Mouse (Mus musculus) megakaryocyte, embryonic 14.5 days (primary cell): ENCODE measurements around the gene Olfr689.

Experiments
- FLI1 ChIP-seq: IDR thresholded peaks from 2 replicates; pipeline ENCODE4 v1.6.1; 2012; ENCODE audit warnings: low read length, inconsistent platforms, mixed read lengths
- GATA1 ChIP-seq: IDR thresholded peaks from 3 replicates; pipeline ENCODE4 v1.6.1; 2012; ENCODE audit warnings: mixed read lengths, low read length, inconsistent platforms, borderline replicate concordance

DNA sequence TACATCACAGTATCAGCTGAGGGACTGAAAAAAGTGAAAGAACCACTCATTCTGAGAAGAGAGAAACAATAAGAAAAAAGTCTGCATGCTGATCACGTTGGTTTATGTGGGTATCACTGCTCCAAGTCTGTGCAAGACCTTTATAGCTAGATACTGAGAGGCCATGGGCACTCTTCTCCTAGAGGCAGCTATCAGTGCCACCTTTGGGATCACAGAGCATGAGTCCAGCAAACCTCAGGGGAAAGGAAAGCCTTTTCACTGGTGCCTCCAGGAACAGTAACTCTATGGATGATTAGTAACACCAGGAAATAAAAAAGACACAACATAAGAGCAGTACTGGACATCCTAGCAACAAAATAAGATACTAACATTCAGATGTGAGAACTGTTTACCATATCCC lies 31.2 kb downstream of the Olfr689 start, which contains the start of gene Olfr691:
- TF ChIP-seq GATA1 (no peak), FLI1 (no peak)
